Mouse (Mus musculus) kidney, adult 11 months (tissue): ENCODE data around the gene Vasp.

ENCODE experiments used
- DNase-seq: peaks from one replicate; pipeline ENCODE4 v3.0.0; 2022

The Vasp gene

DNA sequence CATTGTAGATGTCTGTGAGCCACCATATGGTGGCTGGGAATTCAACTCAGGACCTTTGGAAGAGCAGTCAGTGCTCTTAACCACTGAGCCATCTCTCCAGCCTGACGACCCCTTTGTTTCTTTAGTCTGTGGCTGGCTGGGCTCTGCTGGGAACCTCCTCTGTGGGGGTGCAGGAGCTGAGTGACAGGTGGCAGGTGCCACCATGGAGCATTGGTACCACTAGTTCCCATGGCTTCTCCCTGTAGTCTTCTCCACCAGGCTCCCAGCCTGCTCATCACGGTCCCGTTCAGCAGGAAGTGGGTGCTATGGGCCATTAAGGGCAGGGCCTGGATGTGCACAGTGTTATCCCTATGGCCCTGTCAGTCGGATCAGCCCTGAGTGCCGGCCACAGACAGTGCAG is 37.0 kb downstream of the Vasp start:
- DNase-seq: no peak

DNA sequence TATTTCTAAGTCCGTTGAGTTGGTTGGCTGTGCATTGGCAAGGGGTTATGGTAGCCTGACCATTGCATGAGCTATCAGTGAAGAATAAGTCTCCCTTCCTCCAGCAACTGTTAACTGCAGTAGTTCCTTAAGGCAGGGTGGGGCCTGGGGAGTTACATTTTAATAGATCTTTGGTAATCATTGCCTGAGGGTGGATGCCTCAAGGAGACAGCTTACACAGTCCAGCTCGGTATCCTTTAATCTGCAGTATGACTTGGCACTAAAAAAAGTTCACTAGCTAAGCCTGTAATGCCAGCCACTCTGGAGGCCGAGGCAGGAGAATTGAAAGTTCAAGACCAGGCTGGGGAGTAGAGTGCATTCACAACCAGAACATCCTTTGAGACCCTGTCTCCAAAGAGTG is 39.8 kb downstream of the Vasp start:
- peak; percentile 66 for DNase-seq

DNA sequence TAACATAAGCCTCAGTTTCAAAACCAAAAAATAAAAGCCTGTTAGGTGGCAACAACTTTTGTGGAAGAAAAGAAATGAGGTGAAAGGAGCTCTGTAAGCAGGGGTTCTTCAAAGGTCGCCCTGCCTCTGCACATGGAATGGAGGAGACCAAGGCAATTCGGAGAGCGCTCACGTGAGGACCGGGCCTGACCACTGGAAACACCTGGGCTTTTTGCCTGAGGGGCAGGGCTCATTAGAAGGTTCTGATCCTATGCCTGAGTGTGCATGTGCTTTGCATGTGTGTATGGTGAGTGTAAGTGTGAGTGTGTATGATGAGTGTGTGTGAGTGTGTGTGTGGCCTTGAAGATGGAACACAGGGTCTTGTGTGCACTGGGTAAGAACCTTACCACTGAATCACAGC is 40.7 kb downstream of the Vasp start:
- DNase-seq: no peak

DNA sequence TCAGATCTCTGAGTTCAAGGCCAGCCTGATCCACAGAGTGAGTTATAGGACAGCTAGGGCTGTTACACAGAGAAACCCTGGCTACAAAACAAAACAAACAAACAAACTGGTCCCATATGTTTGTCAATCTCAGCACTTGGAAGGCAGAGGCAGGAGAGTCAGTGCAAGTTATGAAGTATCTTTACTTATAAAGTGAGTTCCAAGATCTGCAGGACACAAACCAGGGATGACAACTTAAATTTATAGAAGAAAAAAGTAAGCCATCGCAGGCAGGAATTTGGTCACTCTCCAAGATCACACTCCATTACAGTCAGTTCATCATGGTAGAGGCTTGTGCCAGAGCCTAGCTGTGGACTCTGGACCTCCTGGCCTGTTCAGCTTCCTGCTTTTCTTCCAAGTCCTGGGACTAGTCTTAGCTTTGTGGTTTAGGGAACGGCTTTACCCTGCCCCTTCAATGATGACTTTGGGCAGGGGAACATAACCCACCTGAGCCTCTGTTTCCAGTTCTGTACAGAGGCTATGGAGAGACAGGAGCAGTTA is 41.5 kb downstream of the Vasp start:
- peak; percentile 75 for DNase-seq

DNA sequence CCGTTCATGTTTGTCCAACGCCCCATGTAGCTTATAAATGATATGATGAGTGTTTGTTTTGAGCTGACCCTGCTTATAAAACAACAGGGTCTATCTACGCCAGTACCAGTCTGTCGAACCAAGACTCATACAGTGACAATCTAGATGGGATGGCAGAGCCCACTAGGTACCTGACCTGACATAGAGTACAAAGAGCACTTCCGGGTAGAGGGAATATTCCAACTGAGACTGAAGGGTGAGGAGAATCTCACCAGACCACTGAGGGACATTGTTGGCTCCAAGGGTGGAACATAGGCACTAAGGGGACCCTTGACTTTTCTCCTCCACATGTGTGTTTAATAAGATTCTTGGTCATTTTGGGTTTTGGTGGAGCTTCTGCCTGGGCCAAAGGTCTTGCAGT is 42.2 kb downstream of the Vasp start:
- DNase-seq: no peak

DNA sequence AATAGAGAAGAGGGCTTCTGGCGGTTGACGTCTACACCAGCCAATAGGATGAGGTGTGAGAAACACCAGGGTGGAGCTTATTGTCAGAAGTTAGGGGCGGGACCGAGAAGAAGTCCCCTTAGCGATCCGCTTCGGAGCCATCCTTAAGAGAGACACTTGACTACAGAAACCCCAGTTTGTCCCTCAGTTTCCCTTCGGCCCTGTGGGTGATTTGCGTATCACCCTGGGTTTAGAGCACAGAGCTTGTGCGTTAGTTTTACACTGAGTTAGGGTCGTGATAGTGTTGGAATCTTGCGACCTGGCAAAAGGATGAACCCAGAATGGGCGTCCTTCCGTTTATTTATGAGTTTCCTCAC is 42.8 kb downstream of the Vasp start:
- no peak for DNase-seq

DNA sequence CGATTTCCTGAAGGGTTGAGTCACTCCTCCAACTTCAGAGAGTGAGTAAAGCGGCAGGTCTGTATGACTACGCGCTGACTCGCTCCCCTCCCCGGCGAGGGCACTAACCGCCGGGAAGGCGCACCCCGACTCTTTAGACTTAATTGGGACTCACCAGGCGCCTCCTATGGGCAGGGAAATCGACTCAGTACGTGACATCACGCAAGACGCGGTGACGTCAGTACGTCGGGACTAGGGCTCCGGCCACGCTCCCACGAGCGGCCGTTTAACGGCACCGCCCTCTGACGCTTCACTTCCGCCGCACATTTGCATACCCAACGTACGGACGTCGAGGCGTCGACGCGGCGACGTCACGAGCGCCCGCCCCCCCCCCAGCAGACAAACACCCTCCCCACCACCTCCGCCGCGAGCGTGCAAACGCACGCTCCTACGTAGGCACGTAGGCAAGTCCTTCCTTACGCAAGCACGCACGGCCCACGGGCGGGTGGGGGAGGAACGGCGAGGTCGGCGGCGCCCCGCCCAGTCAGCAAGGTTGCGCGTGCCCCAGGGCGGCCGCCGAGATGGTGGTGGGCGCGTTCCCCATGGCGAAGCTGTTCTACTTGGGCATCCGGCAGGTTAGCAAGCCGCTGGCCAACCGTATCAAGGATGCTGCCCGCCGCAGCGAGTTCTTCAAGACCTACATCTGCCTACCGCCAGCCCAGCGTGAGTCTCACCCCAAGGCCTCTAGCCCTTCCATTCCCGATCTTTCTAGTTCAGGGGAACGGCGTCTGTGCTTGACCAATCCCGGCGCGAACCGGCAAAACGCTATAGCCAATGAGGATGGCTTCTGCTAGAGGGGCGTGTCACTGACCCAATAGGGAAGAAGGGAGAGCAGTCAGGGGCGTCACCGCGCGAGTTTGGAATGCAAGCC is 43.5 kb downstream of the Vasp start, which contains the start of gene Opa3:
Opa3 (plus strand) TSS at position 452 of the 910 bp plus-strand sequence.
- DNase-seq: peak; percentile 100

DNA sequence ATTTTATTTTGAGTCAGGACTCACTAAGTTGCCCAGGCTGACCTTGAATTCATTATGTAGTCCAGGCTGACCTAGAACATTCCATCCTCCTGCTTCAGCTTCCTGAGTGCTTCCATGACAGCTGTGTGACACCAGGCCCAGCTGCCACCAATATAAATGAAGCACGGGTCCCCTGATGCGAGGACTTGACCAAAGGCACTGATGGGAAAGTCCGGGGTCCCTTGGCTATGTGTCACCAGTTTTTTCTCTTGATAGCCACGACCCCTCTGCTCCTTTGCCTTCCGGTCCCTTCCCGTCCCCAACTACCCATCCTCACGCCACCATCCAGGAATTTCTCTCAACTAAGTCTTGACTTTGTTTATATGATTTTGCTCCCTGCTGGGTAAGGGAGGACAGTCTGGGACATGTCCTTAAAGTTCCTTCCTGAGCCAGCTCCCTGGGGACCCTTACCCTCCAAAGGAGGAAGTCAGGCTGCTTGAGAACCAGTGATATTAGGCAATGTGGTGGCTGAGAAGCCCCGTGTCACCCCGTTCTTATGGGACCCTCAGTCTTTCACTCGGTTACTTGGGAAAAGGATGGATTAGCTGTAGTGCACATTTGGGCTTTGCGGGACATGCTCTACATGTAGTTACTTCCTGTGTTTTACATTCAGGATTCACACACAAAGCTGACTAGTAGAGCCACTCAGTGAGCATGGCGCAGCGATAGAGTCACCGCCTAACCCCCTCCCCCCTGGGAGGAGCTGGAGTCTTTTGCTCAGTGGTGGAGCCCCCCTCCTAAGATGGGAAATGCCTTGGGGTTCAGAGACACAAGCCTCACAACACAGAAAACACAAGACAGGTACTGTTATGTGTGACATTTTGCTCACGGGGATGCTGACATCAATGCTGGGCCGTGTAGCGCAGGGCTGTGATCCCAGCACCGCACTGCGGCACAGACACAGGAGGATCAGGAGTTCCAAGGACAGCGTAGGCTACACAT is 44.5 kb downstream of the Vasp start:
- DNase-seq: no peak

DNA sequence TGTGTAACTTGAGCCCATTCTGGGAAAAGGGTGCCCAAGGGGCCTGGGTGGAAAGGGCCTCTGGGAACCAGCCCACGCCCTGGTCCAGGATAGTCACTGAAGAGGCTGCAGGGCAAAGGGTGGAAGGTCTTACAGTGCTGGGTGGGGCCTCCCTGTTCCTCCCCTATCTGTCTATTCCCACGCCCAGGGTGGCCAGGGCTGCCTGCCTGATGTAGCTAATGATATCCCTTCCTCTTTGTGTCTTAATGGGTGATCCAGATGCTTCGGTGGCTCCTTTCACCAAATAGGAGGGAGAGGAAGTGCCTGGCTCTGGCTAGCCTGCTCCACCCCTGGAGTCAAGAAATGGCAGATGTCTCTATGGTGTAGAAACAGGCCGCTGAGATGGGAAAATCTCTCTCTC is 46.7 kb downstream of the Vasp start:
- no peak for DNase-seq

DNA sequence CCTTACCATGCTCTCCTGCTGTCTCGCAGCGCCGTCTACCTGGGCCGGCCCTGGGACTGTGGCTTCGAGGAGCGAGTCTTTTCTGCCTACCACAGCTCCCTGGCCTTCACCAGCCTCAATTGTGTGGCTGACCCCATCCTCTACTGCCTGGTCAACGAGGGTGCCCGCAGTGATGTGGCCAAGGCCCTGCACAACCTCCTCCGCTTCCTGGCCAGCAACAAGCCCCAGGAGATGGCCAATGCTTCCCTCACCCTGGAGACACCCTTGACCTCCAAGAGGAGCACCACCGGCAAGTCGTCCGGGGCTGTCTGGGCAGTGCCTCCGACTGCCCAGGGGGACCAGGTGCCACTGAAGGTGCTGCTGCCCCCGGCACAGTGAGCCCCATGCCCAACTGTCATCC is 48.7 kb downstream of the Vasp start:
- DNase-seq: no peak

DNA sequence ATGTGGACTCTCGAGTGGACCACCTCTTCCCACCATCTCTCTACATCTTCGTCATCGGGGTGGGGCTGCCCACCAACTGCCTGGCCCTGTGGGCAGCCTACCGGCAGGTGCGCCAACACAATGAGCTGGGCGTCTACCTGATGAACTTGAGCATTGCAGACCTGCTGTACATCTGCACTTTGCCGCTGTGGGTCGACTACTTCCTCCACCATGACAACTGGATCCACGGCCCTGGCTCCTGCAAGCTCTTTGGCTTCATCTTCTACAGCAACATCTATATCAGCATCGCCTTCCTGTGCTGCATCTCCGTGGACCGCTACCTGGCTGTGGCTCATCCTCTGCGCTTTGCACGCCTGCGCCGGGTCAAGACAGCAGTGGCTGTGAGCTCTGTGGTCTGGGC is 49.4 kb downstream of the Vasp start:
- DNase-seq: no peak

DNA sequence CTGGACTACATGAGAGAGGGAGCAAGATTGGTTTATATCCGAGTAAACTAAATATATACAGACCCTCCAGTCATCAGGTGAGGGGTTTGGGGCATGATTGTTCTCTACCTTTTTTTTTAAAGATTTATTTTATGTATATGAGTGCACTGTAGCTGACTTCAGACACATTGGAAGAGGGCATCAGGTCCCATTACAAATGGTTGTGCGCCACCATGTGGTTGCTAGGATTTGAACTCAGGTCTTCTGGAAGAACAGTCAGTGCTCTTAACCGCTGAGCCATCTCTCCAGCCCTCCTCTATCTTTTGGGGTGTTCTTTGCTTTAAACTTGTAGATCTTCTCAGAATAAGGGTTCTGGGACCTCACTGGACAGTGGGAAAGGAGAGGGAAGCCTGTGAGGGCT is 51.6 kb downstream of the Vasp start:
- DNase-seq: no peak

DNA sequence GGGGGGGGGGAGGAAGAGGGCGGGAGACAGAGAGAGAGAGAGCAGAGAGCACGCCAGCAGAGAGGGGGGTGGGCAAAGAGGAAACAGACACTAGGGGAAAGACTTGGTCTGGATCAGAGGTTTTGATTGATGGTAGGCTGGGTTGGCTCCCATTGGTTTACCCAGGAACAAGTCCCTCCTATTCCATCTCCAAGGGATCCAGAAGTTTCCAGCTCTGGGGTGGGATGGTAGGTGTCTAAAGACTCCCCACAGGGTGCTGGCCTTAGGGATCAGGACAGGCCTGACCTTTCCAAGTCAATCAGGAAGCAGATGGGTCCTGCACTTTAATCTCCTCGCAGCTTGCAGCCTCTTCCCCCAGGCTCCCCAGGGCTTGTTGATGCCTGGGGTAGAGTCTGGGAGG is 53.7 kb downstream of the Vasp start:
- no peak for DNase-seq

DNA sequence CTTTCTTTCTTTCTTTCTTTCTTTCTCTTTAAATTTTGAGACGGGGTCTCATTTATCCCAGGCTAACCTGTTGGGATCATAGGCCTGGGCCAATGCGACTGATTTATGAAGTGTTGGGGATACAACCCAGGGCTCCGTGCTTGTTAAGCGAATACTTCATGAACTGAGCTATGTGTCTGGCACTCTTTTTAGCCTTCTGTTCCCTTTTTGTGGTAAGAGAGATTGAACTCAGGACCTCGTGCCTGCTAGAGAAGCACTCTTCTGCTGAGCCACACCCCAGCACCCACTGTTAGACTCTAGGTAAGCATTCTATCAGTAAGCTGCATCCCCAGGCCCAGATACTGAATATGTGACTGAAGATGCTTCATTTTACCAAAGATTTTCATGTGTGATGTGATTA is 54.1 kb downstream of the Vasp start:
- DNase-seq: no peak

DNA sequence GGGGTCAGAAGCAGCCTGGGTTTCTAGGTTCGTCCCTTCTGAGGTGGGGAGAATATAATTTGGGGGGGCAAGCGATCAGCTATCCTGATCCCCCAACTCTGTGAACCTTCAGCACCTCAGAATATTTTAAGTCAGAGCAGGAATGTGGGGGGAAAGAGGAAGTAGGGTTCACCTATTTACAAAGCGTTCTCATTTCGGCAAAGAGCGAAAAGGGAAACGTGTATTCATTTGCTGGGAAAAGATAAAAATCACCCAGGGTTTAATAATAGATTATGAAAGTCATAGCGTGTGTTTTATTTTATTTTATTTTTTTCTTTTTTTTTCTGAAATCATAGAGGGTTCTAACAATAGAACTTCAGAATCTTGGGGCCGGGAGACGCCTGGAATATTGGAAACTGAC is 56.7 kb downstream of the Vasp start:
- no peak for DNase-seq

DNA sequence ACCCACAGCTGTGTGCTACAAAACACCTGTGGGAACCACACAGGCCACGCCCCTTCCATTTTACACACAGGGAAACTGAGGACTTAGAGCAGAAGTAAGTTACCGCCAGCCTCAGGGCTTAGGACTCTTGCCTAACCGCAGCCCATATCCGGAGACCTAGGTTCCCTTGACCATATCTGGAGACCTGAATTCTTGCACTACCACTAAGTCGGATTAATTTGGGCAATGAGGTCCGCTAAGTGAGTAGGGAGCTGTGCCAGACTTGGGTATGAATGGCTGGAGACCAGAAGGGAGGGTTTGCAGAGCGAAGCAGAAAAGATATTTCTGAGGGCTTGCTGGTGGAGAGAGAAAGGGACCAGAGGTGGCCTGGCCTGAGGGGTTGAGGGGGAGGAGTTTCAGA is 57.2 kb downstream of the Vasp start:
- no peak for DNase-seq

DNA sequence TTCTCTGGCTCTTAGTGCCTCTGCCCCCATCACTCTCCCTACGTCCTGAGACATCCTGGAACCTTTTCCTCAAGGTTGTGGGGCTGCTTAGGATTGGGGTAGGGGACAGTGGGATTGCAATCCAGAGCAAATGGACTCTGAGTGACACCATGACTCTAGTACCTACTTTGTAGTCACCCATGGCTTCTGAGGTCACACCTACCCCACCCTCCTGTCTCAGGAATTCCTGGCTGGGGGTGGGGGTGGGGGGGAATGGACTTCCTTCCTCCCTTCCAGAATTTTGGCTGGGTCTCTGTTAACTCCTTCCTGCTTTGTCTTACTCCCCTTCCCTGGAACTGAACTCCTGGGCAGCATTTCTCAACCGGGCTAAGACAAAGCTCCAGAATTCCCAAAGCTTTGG is 58.2 kb downstream of the Vasp start:
- no peak for DNase-seq

DNA sequence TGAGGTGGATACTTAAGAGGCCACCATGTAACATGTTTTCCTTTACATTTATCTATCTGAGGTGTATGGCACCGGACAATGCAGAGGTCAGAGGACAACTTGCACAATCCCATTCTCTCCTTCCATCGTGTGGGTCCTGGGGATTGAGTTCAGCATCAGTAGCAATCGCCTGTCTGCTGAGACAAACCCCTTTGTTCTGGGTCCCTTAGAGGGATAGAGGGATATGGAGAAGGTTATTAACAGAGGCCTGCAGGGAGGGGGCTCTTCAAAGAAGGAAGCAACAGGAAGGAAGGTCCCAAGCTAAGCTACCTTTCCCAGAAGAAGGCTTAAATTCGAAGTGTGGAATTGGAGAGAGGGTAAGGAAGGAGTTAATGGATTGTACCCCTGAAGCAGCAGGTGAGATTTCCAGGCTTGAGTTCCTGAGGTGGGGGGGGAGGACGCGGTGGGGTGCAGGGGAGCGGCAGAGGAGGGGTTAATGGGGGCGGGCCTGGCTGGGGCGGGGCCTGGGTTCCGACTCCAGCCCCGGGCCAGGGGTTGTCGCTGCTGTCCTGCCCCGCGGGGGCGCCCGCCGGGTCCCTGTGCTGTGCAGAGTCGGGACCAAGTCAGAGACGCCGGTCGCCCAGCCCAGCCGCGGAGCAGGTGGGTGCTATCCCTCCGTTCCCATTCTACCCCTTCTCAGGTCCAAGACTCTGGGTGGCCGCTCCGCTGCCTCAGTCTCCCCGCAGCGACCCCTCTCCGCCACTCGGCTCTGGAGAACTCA is 59.4 kb downstream of the Vasp start, which contains the start of gene Gpr4:
Gpr4 (plus strand) TSS at position 543 of the 760 bp plus-strand sequence.
- no peak for DNase-seq

DNA sequence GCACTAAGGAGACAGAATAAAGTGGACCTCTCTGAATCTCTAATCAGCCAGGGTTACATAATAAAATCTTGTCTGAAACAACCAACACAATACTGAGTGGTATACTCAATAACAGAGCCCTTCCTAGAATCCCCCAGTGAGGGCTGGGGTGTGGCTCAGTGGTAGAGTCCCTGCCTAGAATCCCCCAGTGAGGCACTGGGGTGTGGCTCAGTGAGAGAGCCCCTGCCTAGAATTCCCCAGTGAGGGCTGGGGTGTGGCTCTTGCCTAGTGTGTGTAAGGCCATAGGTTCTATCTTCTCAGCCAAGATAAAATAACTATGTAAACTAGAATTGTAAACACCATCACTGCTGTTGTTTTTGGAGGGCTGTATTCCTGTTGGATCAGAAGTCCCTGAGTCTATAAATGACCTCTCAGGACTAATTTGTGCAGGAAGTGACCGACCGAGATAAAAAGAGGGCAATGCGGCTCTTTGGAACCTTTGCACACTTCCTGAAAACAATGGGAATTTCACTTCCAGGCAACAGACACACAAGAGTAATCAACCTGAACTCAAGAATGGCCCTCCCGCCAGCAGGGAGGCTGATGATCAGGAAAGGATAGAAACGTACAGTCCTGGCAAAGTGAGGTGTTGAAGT is 60.5 kb downstream of the Vasp start:
- DNase-seq: no peak

DNA sequence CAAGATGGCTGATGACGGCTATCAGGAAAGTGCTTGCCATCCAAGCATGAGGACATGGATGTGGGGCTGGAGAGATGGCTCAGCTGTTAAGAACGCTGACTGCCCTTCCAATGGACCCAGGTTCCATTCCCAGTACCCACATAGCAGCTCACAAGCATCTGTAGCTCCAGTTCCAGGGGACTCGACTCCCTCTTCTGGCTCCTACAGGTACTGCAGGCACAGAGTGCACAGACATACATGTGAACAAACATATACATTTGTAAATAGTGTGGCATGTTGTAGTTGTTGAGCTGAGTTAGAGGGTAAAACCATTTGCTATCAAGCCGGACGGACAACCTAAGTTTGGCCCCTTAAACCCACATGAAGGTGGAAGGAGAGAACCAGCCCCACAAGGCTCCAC is 61.6 kb downstream of the Vasp start:
- DNase-seq: no peak

DNA sequence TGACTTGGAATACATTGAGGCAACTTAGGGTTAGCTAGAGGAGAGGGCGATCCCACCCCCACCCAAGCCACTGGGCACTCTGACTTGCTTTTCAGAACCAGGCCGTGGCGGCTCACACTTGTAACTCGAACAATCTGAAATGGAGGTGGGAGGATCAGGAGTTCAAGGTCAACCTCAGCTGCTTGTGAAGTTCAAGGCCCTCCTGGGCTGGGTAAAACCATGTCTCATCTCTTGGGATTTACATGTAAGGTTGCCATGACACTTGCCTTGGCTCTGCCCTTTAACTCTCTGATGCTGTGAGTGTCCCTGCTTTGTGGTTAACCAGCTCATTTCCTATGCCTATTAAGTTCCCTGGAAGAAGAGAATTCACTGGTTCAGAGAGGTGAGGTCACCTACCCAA is 62.1 kb downstream of the Vasp start:
- no peak for DNase-seq

DNA sequence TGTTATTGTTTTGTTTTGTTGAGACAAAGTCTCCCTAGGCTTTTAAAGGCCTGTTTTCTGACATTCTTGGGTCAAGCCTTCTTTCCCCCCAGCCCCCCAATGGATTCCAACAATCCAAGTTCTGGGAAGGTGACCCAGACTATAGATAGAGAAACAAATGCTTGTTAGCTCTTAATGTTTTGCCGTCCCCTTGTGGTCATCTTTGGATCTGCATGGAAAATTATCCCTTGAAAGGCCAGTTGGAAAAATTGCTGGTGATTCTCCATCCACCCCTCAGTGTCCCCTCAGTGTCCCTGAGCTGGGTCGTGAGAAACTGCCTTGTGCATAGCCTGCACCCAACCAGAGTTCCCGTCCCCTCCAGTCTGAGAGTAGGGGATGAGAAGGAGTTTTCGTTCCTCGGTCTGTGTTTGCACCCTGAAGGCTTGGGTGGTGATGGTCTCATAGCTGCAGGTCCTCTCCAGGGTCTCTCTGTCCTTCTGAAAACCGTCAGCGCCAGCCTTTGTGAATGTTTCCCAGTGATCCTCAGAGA is 62.6 kb downstream of the Vasp start:
- DNase-seq: no peak
